Mouse (Mus musculus): ENCODE measurements around the gene Gm13285. TPM values are rescaled to one million over a fixed set of nuclear protein-coding genes. Genes with fewer than 3 reads are reported as not detected.
"Not testable (repeated sequence)": the region's sequence is repeated elsewhere in the genome, so short reads cannot be mapped to it uniquely, and the experiment has no call there.

The Gm13285 gene
- under 1 TPM; 0.19 TPM for total RNA-seq (2021)

DNA sequence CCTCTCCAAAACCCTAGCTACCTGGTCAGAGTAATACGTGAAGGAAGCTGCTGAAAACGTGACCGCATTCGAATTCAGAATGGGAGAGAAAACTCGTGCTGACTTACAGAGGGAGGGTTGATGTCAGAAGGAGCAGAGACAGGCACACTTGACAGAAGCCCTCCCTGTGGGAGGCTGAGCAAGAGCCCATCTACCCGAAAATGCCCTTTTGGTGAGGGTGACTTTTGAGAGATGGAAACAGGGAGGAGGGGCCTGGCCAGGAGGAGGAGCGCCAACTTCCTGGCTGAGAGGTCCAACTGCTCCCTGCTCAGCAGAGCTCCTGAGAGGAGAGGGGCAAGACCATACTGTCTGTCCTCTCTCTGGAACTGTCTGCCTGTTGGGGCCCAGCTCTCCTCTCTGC is at the start of gene Gm13285:
Gm13285 (plus strand) TSS at position 301 of the 400 bp plus-strand sequence.
- DNase-seq; intact Hi-C loops (cut with DNase I): not testable (repeated sequence)

DNA sequence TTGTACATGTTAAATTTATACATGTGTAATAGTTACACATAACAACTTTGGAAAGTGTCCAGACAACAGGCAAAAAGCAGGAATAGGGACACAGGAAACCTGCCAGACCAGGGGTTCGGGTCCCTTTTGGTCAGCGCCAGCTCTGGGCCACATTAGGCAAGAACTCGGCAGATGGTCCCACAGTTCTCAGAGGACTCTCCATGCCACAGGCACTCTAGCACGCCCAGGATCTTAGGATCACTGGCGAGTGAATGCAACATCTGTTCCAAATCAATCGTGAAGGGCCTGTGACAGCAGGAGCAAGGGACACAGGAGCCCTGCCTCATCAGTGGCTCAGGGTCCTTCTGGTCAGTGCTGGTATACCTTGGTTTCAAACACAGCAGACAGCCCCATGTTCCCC is 49.5 kb upstream of the Gm13285 start:
- intact Hi-C loops (cut with DNase I): no loop called here

GRCm38 (mm10) chr4:88754818-88755340 is 44.6 kb upstream of the Gm13285 start, which contains the start of gene Gm13271:
TSS of gene Gm13271 (plus strand) at chr4:88754868.
- intact Hi-C loops (cut with DNase I): not testable (repeated sequence)
- peak; percentile 70 to 75 for DNase-seq

More for the DNA sequence above, 49.5 kb upstream of the Gm13285 start:
- DNase-seq: no peak

DNA sequence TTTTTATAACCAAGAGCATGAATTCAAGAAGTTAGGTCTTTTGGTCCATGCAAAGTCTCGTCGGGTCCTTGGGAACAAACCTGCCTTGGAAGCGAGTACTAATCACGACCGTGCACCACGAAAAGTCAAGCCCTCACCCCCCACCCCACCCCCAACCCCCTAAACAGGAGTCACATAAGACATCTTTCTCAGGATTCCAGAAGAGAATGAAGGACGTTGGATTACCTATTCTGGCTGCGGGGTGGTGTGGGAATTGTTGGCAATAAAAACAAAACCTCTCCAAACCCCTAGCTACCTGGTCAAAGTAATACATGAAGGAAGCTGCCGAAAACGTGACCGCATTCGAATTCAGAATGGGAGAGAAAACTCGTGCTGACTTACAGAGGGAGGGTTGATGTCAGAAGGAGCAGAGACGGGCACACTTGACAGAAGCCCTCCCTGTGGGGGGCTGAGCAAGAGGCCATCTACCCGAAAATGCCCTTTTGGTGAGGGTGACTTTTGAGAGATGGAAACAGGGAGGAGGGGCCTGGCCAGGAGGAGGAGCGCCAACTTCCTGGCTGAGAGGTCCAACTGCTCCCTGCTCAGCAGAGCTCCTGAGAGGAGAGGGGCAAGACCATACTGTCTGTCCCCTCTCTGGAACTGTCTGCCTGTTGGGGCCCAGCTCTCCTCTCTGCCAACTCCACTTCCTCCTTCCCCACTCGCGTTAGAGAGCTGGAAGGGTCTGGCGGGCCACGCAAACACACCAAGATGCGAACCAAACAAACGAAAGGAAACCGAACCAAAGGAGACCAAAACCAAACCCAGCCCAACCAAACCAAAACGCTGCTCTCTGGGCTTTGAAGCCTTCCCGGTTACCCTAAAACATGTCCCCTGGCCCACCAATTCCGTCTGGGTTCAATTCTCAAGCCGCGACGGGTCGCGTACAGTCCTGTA is 42.6 kb upstream of the Gm13285 start:
- peak; percentile 40 to 58 for DNase-seq
- intact Hi-C loops (cut with DNase I): loop anchor here (1.0 kb wide), 2 partner anchors 16 to 19 kb away; no protein-coding TSS in a partner anchor

- DNase-seq: peak; percentile 87 to 91
- intact Hi-C loops (cut with DNase I): loop anchor here (1.0 kb wide), 1 partner anchor 19 kb away; no protein-coding TSS in a partner anchor
These were observed 41.8 kb upstream of the Gm13285 start for GRCm38 (mm10) chr4:88757628-88758031.

DNA sequence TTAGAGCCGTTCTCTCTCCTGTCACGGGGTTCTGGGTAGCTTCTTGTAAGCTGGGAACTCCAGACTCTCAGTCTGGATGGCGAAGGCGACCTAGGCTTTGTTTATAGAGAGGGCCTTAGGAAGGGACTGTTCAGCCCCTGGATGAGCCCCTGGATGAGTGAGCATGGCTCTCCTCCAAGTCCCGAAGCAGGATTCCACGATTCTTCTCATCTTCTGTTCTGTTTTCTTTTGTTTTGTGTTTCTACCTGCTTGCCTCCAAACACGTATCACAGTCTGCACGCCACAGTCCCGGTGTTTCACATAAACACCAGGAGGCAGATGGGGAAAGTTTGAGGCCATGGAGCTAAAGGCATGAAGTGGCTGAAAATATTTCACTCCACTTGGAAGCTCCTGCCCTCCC is 40.7 kb upstream of the Gm13285 start:
- intact Hi-C loops (cut with DNase I): not testable (repeated sequence)
- peak in 1 of 2 experiments; percentile 4 for DNase-seq

DNA sequence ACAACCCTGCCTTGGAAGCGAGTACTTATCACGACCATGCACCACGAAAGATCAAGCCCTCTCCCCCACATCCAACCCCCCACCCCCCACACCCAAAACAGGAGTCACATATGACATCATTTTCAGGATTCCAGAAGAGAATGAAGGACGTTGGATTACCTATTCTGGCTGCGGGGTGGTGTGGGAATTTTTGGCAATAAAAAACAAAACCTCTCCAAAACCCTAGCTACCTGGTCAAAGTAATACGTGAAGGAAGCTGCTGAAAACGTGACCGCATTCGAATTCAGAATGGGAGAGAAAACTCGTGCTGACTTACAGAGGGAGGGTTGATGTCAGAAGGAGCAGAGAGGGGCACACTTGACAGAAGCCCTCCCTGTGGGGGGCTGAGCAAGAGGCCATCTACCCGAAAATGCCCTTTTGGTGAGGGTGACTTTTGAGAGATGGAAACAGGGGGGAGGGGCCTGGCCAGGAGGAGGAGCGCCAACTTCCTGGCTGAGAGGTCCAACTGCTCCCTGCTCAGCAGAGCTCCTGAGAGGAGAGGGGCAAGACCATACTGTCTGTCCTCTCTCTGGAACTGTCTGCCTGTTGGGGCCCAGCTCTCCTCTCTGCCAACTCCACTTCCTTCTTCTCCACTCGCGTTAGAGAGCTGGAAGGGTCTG is 39.7 kb upstream of the Gm13285 start, which contains the start of gene Gm13283:
Gm13283 (plus strand) TSS at position 510 of the 659 bp plus-strand sequence.
- DNase-seq: peak in 1 of 2 experiments; percentile 26

GRCm38 (mm10) chr4:88760431-88760830 is 39.0 kb upstream of the Gm13285 start:
- intact Hi-C loops (cut with DNase I): not testable (repeated sequence)
- DNase-seq: peak; percentile 77 to 78

More for the DNA sequence above, 39.7 kb upstream of the Gm13285 start, which contains the start of gene Gm13283:
- intact Hi-C loops (cut with DNase I): not testable (repeated sequence)

GRCm38 (mm10) chr4:88761776-88762175 is 37.7 kb upstream of the Gm13285 start:
- intact Hi-C loops (cut with DNase I): not testable (repeated sequence)
- peak; percentile 51 to 59 for DNase-seq

GRCm38 (mm10) chr4:88762341-88762740 is 37.1 kb upstream of the Gm13285 start:
- peak in 1 of 2 experiments; percentile 25 for DNase-seq
- intact Hi-C loops (cut with DNase I): not testable (repeated sequence)

- intact Hi-C loops (cut with DNase I): not testable (repeated sequence)
- DNase-seq: peak; percentile 50 to 59
These were observed 36.0 kb upstream of the Gm13285 start for GRCm38 (mm10) chr4:88763384-88764018.

- DNase-seq; intact Hi-C loops (cut with DNase I): not testable (repeated sequence)
These were observed 25.9 kb upstream of the Gm13285 start, which contains the start of gene Gm13290 for GRCm38 (mm10) chr4:88773534-88773933. TSS of gene Gm13290 (plus strand) at chr4:88773834.

DNA sequence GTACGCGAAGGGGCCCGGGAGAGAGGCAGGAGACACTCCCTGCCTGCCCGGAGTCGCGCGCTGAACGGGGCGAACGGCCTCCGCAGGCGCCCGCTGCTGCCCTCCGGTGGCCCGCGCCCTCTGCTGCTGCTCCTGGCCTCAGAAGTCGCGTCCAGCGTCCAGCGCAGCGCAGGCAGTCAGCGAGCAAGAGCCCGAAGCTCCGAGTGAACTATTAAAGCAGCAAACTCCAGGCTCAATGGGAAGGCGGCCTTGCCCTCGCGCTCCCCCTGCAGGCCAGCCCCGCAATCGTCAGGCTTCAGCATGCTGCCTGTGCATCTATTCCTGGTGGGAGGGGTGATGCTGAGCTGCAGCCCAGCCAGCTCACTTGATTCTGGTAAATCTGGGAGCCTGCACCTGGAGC is 22.8 kb upstream of the Gm13285 start, which contains the start of gene Gm13289:
Gm13289 (plus strand) TSS at position 301 of the 400 bp plus-strand sequence.
- intact Hi-C loops (cut with DNase I); DNase-seq: not testable (repeated sequence)

DNA sequence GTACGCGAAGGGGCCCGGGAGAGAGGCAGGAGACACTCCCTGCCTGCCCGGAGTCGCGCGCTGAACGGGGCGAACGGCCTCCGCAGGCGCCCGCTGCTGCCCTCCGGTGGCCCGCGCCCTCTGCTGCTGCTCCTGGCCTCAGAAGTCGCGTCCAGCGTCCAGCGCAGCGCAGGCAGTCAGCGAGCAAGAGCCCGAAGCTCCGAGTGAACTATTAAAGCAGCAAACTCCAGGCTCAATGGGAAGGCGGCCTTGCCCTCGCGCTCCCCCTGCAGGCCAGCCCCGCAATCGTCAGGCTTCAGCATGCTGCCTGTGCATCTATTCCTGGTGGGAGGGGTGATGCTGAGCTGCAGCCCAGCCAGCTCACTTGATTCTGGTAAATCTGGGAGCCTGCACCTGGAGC is 19.9 kb upstream of the Gm13285 start, which contains the start of gene Gm13272:
Gm13272 (plus strand) TSS at position 301 of the 400 bp plus-strand sequence.
- intact Hi-C loops (cut with DNase I); DNase-seq: not testable (repeated sequence)

GRCm38 (mm10) chr4:88780320-88780719 is 19.1 kb upstream of the Gm13285 start:
- DNase-seq; intact Hi-C loops (cut with DNase I): not testable (repeated sequence)

GRCm38 (mm10) chr4:88781831-88782230 is 17.6 kb upstream of the Gm13285 start, which contains the start of gene Ifnz:
TSS of gene Ifnz (plus strand) at chr4:88782131.
- DNase-seq; intact Hi-C loops (cut with DNase I): not testable (repeated sequence)

- intact Hi-C loops (cut with DNase I); DNase-seq: not testable (repeated sequence)
These were observed 17.1 kb upstream of the Gm13285 start for GRCm38 (mm10) chr4:88782335-88782734.

DNA sequence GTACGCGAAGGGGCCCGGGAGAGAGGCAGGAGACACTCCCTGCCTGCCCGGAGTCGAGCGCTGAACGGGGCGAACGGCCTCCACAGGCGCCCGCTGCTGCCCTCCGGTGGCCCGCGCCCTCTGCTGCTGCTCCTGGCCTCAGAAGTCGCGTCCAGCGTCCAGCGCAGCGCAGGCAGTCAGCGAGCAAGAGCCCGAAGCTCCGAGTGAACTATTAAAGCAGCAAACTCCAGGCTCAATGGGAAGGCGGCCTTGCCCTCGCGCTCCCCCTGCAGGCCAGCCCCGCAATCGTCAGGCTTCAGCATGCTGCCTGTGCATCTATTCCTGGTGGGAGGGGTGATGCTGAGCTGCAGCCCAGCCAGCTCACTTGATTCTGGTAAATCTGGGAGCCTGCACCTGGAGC is 14.1 kb upstream of the Gm13285 start, which contains the start of gene Gm13276:
Gm13276 (plus strand) TSS at position 301 of the 400 bp plus-strand sequence.
- DNase-seq; intact Hi-C loops (cut with DNase I): not testable (repeated sequence)

GRCm38 (mm10) chr4:88788402-88788801 is 11.1 kb upstream of the Gm13285 start, which contains the start of gene Gm13277:
TSS of gene Gm13277 (plus strand) at chr4:88788632.
- DNase-seq: peak; percentile 56 to 63
- intact Hi-C loops (cut with DNase I): not testable (repeated sequence)
